Mouse (Mus musculus) lung, postnatal 0 days (tissue): ENCODE measurements at regions not wholly inside any gene's neighbourhood (a gene's known extent, or its start where the extent isn't known, plus 50 kb on each side); places are given as distances from the start of the nearest gene placed in this dataset.
A peak's percentile ranks its signal among the peaks of the same experiment; 100 is the strongest.

Experiments used
- ATAC-seq: fragments of 200-750 bp; cut with Nextera tagmentation; 2 replicates; pipeline ENCODE4 v1.8.0; 2017; ENCODE audit warnings: moderate library complexity
- DNase-seq: peaks from one replicate; pipeline ENCODE4 v3.0.0-alpha.2; 2016; ENCODE audit warnings: low spot score
- H3K27ac ChIP-seq: fragments of 300-500 bp; sonication (generic); 2 replicates; pipeline ENCODE4 v1.5.1; 2014; ENCODE audit warnings: antibody characterized with exemption, mild to moderate bottlenecking, low read length, mixed read lengths
- H3K27me3 ChIP-seq: fragments of 300-500 bp; sonication (generic); replicated peaks from 2 replicates; pipeline ENCODE4 v1.6.1; 2014; ENCODE audit warnings: low read length, mixed read lengths; ENCODE audit not compliant: insufficient read depth
- H3K36me3 ChIP-seq: fragments of 300-500 bp; sonication (generic); 2 replicates; pipeline ENCODE4 v1.6.1; 2014; ENCODE audit warnings: low read length, mixed read lengths; ENCODE audit not compliant: insufficient read depth
- H3K4me1 ChIP-seq: fragments of 300-500 bp; sonication (generic); 2 replicates; pipeline ENCODE4 v1.6.1; 2014; ENCODE audit warnings: antibody characterized with exemption, low read depth, low read length, mixed read lengths; ENCODE audit not compliant: insufficient read depth
- H3K4me2 ChIP-seq: fragments of 300-500 bp; sonication (generic); replicated peaks from 2 replicates; pipeline ENCODE4 v1.6.1; 2014; ENCODE audit warnings: low read depth, mild to moderate bottlenecking, low read length, moderate library complexity, mixed read lengths
- H3K4me3 ChIP-seq: fragments of 300-500 bp; sonication (generic); 2 replicates; pipeline ENCODE4 v1.5.1; 2014; ENCODE audit warnings: low read depth, low read length
- H3K9ac ChIP-seq: fragments of 300-500 bp; sonication (generic); replicated peaks from 2 replicates; pipeline ENCODE4 v1.6.1; 2014; ENCODE audit warnings: low read depth, mild to moderate bottlenecking
- H3K9me3 ChIP-seq: fragments of 300-500 bp; sonication (generic); 2 replicates; pipeline ENCODE4 v1.6.1; 2016; ENCODE audit warnings: low read length, mixed read lengths
- CTCF ChIP-seq: IDR thresholded peaks from 2 replicates; pipeline ENCODE4 v1.5.1; 2016; ENCODE audit warnings: antibody characterized with exemption, mild to moderate bottlenecking
- EP300 ChIP-seq: IDR thresholded peaks from 2 replicates; pipeline ENCODE4 v1.6.1; 2016; ENCODE audit warnings: antibody characterized with exemption, mild to moderate bottlenecking, control low read depth
- WGBS: fragments of 180-500 bp; shearing (Covaris S2); extraction: QIAGEN DNeasy Blood & Tissue Kit; methylation state at CpG from one replicate; pipeline ENCODE4 v1.1.7; 2014; 5-methylcytosine and 5-hydroxymethylcytosine counted together

GRCm38 (mm10) chr1:168056479-168056878 is 367.4 kb downstream of the Lmx1a start:
- no peak for DNase-seq
- ATAC-seq = no peak
- no peak overlapping the region for H3K4me2 ChIP-seq

DNA sequence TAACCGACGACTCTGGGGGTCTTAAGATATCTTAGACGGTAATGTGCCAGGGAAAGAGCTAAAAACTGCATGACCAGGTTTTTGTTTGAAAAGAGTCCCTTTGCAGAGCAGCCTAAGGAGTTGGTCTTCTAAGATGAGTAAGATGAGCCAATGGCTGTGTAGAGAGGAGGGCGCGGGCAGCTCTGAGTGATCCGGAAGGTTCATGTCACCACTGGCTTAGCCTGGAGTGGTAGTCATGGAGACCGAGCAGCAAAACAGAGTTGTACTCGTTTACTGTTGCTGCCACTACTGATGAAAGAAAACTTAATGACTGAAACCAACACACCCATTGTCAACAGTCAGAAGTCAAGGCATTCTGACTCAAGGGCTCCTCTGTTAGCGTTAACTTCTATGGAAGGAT is 368.4 kb downstream of the Lmx1a start:
- no peak for TF ChIP-seq CTCF
- TF ChIP-seq EP300 = no peak
- WGBS = 68% methylated on average over 9 of the region's 9 CpGs
- Histone ChIP-seq H3K4me3 (no peak overlapping the region), H3K4me2 (no peak overlapping the region), H3K27ac (no peak overlapping the region), H3K4me1 (no peaks in the 10 kb centered on the region), H3K36me3 (no peaks in the 10 kb centered on the region), H3K27me3 (no peaks in the 10 kb centered on the region), H3K9me3 (no peaks in the 10 kb centered on the region), H3K9ac (no peak overlapping the region)
- DNase-seq (no peak), ATAC-seq (0 out of 2 replicates have a peak, but pooled peaks have one; percentile 28)

More at GRCm38 (mm10) chr1:168056479-168056878, 367.4 kb downstream of the Lmx1a start:
- Histone ChIP-seq H3K27me3 (no peaks in the 10 kb centered on the region), H3K9ac (no peak overlapping the region), H3K4me1 (no peaks in the 10 kb centered on the region), H3K4me3 (no peak overlapping the region), H3K9me3 (no peaks in the 10 kb centered on the region), H3K36me3 (no peaks in the 10 kb centered on the region), H3K27ac (no peak overlapping the region)
- TF ChIP-seq EP300 = no peak
- no peak for TF ChIP-seq CTCF
- 6% methylated on average over 7 of the region's 7 CpGs for WGBS

DNA sequence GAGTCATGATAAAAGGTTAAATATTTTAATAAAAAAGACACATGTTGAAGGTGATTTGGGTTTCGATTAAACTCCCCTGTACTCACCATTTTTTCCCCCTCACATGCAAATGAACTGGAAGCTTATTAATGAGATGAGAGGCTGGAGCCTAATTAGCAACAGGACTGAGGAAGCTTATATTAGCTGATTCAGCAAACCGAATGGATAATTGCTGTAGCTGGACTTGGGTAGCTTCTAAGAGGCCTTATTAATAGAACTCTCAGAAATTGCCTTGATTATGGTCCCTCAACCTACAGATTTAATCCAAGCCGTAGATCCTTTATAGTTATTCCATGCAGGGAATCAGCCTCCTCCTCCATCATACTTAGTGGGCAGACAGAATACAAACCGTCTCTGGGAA is 369.7 kb downstream of the Lmx1a start:
- TF ChIP-seq CTCF (no peak), EP300 (no peak)
- no peaks in the 10 kb centered on the region for H3K36me3 ChIP-seq
- 89% methylated on average over 4 of the region's 4 CpGs for WGBS

DNA sequence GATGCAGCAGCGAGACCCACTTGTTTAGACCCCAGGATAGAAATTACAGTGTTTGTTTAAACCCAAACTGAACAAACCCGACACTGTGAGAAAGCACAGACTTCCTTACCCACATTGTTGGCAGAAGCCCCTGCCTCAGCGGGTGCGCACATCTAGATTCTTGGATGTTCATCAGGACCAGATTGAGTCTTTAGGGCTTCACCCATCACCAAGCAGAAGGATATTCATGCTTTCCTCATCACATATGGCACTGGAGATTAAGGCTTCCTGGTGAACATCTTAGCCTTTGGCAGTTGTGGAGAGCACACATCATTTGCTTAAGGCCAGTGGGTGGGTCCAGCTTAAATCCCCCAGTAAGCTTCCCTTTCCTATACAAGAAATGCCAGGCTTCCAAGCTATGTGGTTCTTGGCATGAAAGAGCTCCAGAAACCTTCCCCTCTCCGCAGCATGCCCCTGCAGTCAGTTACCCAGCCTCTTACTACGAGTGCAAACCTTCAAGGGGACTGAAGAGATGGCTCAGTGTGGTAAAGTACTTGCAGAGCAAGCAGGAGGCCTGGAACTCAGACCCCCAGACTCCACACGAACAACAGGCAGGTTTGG is 367.9 kb downstream of the Pbx1 start:
- 70% methylated on average over 7 of the region's 7 CpGs for WGBS
- no peak for TF ChIP-seq CTCF
- no peak for TF ChIP-seq EP300
- H3K36me3 ChIP-seq = no peaks in the 10 kb centered on the region
- DNase-seq (no peak), ATAC-seq (no peak)
- no peaks in the 10 kb centered on the region for H3K27me3 ChIP-seq
- H3K27ac ChIP-seq = no peak overlapping the region
- no peaks in the 10 kb centered on the region for H3K4me1 ChIP-seq
- H3K4me2 ChIP-seq = no peak overlapping the region
- H3K4me3 ChIP-seq = no peak overlapping the region
- H3K9ac ChIP-seq = no peak overlapping the region
- no peaks in the 10 kb centered on the region for H3K9me3 ChIP-seq

More for the DNA sequence above, 369.7 kb downstream of the Lmx1a start:
- DNase-seq (no peak), ATAC-seq (no peak)
- Histone ChIP-seq H3K4me2 (no peak overlapping the region), H3K9ac (no peak overlapping the region), H3K27me3 (no peaks in the 10 kb centered on the region), H3K9me3 (no peaks in the 10 kb centered on the region), H3K27ac (no peak overlapping the region), H3K4me3 (no peak overlapping the region), H3K4me1 (no peaks in the 10 kb centered on the region)

GRCm38 (mm10) chr1:168065598-168066041 is 366.4 kb downstream of the Pbx1 start:
- Histone ChIP-seq H3K4me2 (no peak overlapping the region), H3K27me3 (no peaks in the 10 kb centered on the region), H3K27ac (peak overlapping the region; percentile 60; the same call in 1 of the 2 replicates), H3K4me1 (no peaks in the 10 kb centered on the region), H3K9ac (no peak overlapping the region), H3K4me3 (no peak overlapping the region), H3K9me3 (no peaks in the 10 kb centered on the region), H3K36me3 (no peaks in the 10 kb centered on the region)
- no peak for ATAC-seq
- DNase-seq = no peak
- TF ChIP-seq EP300 (no peak), CTCF (0 out of 2 replicates have a peak, but pooled peaks have one; percentile 17)
- 58% methylated on average over 6 of the region's 6 CpGs for WGBS

DNA sequence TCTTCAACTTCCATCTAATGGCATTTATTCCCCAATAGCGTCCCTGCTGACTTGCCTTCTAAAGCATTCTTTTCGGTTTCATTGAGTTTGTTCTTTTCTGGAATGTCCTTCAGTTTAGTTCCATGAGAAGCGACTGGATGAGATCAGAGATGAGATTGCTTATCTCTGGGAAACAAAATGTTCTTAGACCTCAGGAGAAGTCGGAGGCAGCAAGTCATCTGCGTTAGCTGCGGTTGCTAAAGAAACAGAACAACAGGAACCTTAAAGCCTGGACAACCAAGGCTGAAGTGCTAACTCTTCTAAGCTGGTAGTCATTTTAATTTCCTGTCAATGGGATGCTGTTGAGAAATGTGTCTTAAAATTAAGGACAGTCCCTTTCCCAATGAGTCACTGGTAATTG is 365.3 kb downstream of the Pbx1 start:
- Histone ChIP-seq H3K4me1 (no peaks in the 10 kb centered on the region), H3K9ac (no peak overlapping the region), H3K9me3 (no peaks in the 10 kb centered on the region), H3K27me3 (no peaks in the 10 kb centered on the region), H3K4me2 (no peak overlapping the region), H3K4me3 (no peak overlapping the region), H3K27ac (peak overlapping the region; percentile 74), H3K36me3 (no peaks in the 10 kb centered on the region)
- DNase-seq (peak; percentile 89), ATAC-seq (peak; percentile 82)
- 37% methylated on average over 6 of the region's 6 CpGs for WGBS
- TF ChIP-seq EP300 (peak; percentile 93), CTCF (no peak)
